Mouse (Mus musculus) midbrain, embryonic 16.5 days (tissue): ENCODE results near the gene Atg4b. TPM values are rescaled to one million over a fixed set of nuclear protein-coding genes. Genes with fewer than 3 reads are reported as not detected.
"Not testable (repeated sequence)": the region's sequence is repeated elsewhere in the genome, so short reads cannot be mapped to it uniquely, and the experiment has no call there.

Experiments used
- ATAC-seq: fragments of 200-750 bp; cut with Nextera tagmentation; 2 replicates; pipeline ENCODE4 v1.8.0; 2017; ENCODE audit warnings: moderate TSS enrichment
- H3K27ac ChIP-seq: fragments of 300-500 bp; sonication (generic); 2 replicates; pipeline ENCODE4 v1.5.1; 2014; ENCODE audit warnings: mild to moderate bottlenecking, low read length, mixed read lengths
- H3K27me3 ChIP-seq: fragments of 300-500 bp; sonication (generic); 2 replicates; pipeline ENCODE4 v1.6.1; 2014; ENCODE audit warnings: low read depth, low read length, mixed read lengths; ENCODE audit not compliant: control insufficient read depth, insufficient read depth
- H3K36me3 ChIP-seq: fragments of 300-500 bp; sonication (generic); 2 replicates; pipeline ENCODE4 v1.6.1; 2014; ENCODE audit warnings: mild to moderate bottlenecking, low read length, moderate library complexity, mixed read lengths; ENCODE audit not compliant: control insufficient read depth, insufficient read depth
- H3K4me1 ChIP-seq: fragments of 300-500 bp; sonication (generic); 2 replicates; pipeline ENCODE4 v1.6.1; 2014; ENCODE audit warnings: mild to moderate bottlenecking, low read length, mixed read lengths; ENCODE audit not compliant: control insufficient read depth, insufficient read depth
- H3K4me2 ChIP-seq: fragments of 300-500 bp; sonication (generic); 2 replicates; pipeline ENCODE4 v1.6.1; 2014; ENCODE audit warnings: mild to moderate bottlenecking, low read length, mixed read lengths
- H3K4me3 ChIP-seq: fragments of 300-500 bp; sonication (generic); 2 replicates; pipeline ENCODE4 v1.5.1; 2014; ENCODE audit warnings: low read depth, mild to moderate bottlenecking, low read length, moderate library complexity, mixed read lengths
- H3K9ac ChIP-seq: fragments of 300-500 bp; sonication (generic); 2 replicates; pipeline ENCODE4 v1.6.1; 2014; ENCODE audit warnings: low read depth, low read length, mixed read lengths
- H3K9me3 ChIP-seq: fragments of 300-500 bp; sonication (generic); replicated peaks from 2 replicates; pipeline ENCODE4 v1.6.1; 2014; ENCODE audit warnings: mild to moderate bottlenecking, low read length, mixed read lengths; ENCODE audit not compliant: control insufficient read depth, poor library complexity, severe bottlenecking
- WGBS: fragments of 180-500 bp; shearing (Covaris S2); extraction: QIAGEN DNeasy Blood & Tissue Kit; methylation state at CpG from one replicate; pipeline ENCODE4 v1.1.7; 2014; 5-methylcytosine and 5-hydroxymethylcytosine counted together
- polyA plus RNA-seq: library from polyadenylated mRNA; unstranded; fragments of >200 nt; fragmentation: Nextera tagmentation; extraction: Ambion mirVana; gene quantifications from 2 replicates; pipeline ENCODE4 v1.2.1, GENCODE M21; 2015

The Atg4b gene
- polyA plus RNA-seq, 1 experiment from 2014 or later = 92.5 TPM

DNA sequence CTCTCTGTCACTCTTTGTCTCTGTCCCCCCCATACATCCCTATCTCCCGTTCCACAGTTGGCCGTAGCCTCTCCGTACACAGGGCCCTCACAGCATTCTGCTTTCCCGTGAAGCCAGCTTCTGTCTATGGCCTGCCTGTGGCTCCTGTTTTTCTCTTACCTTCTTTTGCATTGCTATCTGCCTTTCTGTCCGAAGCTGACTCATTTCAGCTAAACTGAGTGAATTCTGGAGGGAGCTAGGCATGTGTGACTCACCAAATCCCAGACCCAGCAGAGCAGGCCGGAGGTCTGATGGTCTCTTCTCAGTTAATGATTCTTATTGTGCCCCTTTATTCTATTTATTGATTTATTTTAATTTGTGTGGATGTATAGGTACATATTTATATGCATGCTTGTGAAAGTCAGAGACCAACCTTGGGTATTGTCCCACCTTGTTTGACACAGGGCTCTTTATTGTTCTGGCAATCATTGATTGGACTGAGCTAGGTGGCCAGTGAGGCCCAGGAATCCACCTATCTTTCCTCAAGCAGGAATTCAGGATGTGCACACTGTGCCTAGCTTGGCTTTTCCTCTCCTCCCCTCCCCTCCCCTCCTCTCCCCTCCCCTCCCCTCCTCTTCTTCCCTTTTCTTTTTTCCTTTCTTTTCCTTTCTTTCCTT, 84.7 kb downstream of the Atg4b start:
- no peaks in the 10 kb centered on the region for H3K4me1 ChIP-seq
- 92% methylated on average over 6 of the region's 6 CpGs for WGBS
- no peak for ATAC-seq
- no peaks in the 10 kb centered on the region for H3K27me3 ChIP-seq
- no peak overlapping the region for H3K4me3 ChIP-seq
- no peak overlapping the region for H3K4me2 ChIP-seq
- H3K27ac ChIP-seq = no peak overlapping the region
- H3K36me3 ChIP-seq = peaks cover 2% of the 10 kb centered on the region; the same call in 1 of the 2 replicates
- H3K9me3 ChIP-seq = no peaks in the 10 kb centered on the region
- no peak overlapping the region for H3K9ac ChIP-seq

GRCm38 (mm10) chr1:93836532-93836913, 85.2 kb downstream of the Atg4b start:
- H3K9me3 ChIP-seq = no peaks in the 10 kb centered on the region
- H3K27ac ChIP-seq = no peak overlapping the region
- H3K4me2 ChIP-seq = no peak overlapping the region
- no peak overlapping the region for H3K9ac ChIP-seq
- peaks cover 2% of the 10 kb centered on the region; the same call in 1 of the 2 replicates for H3K36me3 ChIP-seq
- H3K27me3 ChIP-seq = no peaks in the 10 kb centered on the region
- ATAC-seq = no peak
- no peaks in the 10 kb centered on the region for H3K4me1 ChIP-seq
- no peak overlapping the region for H3K4me3 ChIP-seq
- WGBS = 96% methylated on average over 2 of the region's 2 CpGs

- H3K4me3 ChIP-seq = no peak overlapping the region
- no peak overlapping the region for H3K27ac ChIP-seq
- WGBS = 88% methylated on average over 8 of the region's 8 CpGs
- H3K9ac ChIP-seq = no peak overlapping the region
- no peaks in the 10 kb centered on the region for H3K4me1 ChIP-seq
- peaks cover 2% of the 10 kb centered on the region; the same call in 1 of the 2 replicates for H3K36me3 ChIP-seq
- no peak for ATAC-seq
- H3K27me3 ChIP-seq = no peaks in the 10 kb centered on the region
- H3K9me3 ChIP-seq = no peaks in the 10 kb centered on the region
- H3K4me2 ChIP-seq = no peak overlapping the region
These were observed 86.0 kb downstream of the Atg4b start for GRCm38 (mm10) chr1:93837335-93837734.

DNA sequence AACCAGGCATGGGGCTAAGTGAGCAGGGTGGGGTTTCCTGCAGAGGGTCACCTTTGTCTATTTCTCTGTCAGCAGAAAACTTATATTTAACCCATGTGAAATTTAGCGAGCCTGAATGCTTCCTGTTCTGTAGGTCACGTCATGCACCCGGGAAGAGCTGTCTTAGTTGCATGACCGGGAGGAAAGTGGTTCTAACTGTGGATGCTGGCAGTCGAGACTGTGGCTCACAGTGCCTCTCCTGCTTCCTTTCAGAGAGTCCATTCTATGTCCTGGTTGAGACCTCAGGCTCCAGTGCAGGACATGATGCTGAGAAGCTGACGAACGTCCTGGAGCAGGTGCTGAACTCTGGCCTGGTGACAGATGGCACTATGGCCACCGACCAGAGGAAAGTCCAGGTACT, 87.3 kb downstream of the Atg4b start:
- not testable (repeated sequence) for H3K4me3 ChIP-seq, H3K9me3 ChIP-seq, H3K27me3 ChIP-seq, H3K36me3 ChIP-seq, H3K9ac ChIP-seq, H3K4me2 ChIP-seq, ATAC-seq, H3K4me1 ChIP-seq, H3K27ac ChIP-seq
- 91% methylated on average over 8 of the region's 8 CpGs for WGBS

Other genes starting within 250 kb of the Atg4b start
- gene Farp2, start 239.4 kb upstream of the Atg4b start, polyA plus RNA-seq = 3.8 and 4.4 TPM in 2 replicates
- 347 and 394 TPM in 2 replicates for gene Stk25, start 92.8 kb upstream of the Atg4b start, polyA plus RNA-seq
- gene Bok, start 65.8 kb upstream of the Atg4b start, polyA plus RNA-seq = 99.0 and 102 TPM in 2 replicates
- gene Thap4, start 3.4 kb downstream of the Atg4b start, polyA plus RNA-seq = 54.8 TPM in 2 replicates
- gene Dtymk, start 50.4 kb downstream of the Atg4b start, polyA plus RNA-seq = 134 and 140 TPM in 2 replicates
- 10.0 and 10.4 TPM in 2 replicates for gene Ing5, start 52.5 kb downstream of the Atg4b start, polyA plus RNA-seq
- gene D2hgdh, start 73.4 kb downstream of the Atg4b start, polyA plus RNA-seq = 15.7 and 16.7 TPM in 2 replicates
- gene Gal3st2, start 109.8 kb downstream of the Atg4b start, polyA plus RNA-seq = not detected in 2 replicates
- not detected in 2 replicates for gene Gal3st2b, start 166.8 kb downstream of the Atg4b start, polyA plus RNA-seq
- not detected in 2 replicates for gene Gal3st2c, start 239.0 kb downstream of the Atg4b start, polyA plus RNA-seq